Mouse (Mus musculus): Measurements from ENCODE around the gene Unkl. TPM values are rescaled to one million over a fixed set of nuclear protein-coding genes. Genes with fewer than 3 reads are reported as not detected.
"Not testable (repeated sequence)": the region's sequence is repeated elsewhere in the genome, so short reads cannot be mapped to it uniquely, and the experiment has no call there.

The Unkl gene
- total RNA-seq, 2 experiments from 2014 or later: 20.8 to 21.6 TPM

DNA sequence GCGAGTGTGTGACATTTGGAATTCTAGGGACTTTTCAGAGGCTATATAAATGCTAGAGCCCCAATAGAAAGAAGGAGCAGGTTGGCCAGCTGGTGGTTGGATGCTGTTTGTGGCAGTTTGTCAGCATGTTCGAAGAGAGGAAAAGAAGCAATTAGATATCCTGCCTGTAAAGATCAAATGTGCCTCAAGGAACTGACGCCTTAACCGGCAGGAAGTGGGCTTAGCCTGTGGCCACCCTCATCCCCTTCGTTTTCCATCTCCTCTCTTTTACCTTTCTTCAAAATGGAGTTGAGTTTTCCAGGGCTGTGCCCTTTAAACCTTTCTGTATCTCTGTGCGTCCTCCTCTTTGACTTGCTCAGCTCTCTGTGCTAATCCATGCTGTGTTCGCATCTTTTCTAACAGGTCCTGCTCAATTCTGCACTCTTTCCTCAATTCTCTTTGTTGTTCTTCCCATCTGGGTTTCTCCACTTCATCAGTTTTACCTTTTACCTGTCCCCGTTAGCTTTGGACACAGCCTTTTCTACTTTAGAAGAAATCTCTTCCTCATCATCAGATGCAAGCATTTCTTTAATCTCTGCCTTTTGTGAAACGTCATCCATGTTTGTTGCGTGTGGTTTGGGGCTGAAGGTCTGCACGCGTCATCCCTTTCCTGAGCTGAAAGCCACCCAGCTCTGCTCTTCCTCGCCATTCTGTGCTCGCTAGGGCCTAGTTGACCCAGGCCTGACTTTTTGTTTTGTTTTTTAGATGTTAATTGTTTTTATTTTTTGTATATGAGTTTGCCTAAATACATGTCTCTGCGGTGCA, 31.5 kb downstream of the Unkl start:
- DNase-seq (ENCODE audit: low spot score in 2 of 2): no peak

GRCm38 (mm10) chr17:25220746-25221145, 32.5 kb downstream of the Unkl start:
- DNase-seq (ENCODE audit: low spot score in 2 of 2): no peak

GRCm38 (mm10) chr17:25221821-25222503, 33.8 kb downstream of the Unkl start:
- peak; percentile 26 to 40 for DNase-seq (ENCODE audit: low spot score in 2 of 2)

- DNase-seq (ENCODE audit: low spot score in 2 of 2): not testable (repeated sequence)
Measured at GRCm38 (mm10) chr17:25222504-25222940, 34.3 kb downstream of the Unkl start.

GRCm38 (mm10) chr17:25222951-25223601, 34.9 kb downstream of the Unkl start:
- no peak for DNase-seq (ENCODE audit: low spot score in 2 of 2)

GRCm38 (mm10) chr17:25224586-25225222, 36.5 kb downstream of the Unkl start:
- no peak for DNase-seq (ENCODE audit: low spot score in 2 of 2)

- no peak for DNase-seq (ENCODE audit: low spot score in 2 of 2)
Measured at GRCm38 (mm10) chr17:25225659-25226058, 37.5 kb downstream of the Unkl start.

DNA sequence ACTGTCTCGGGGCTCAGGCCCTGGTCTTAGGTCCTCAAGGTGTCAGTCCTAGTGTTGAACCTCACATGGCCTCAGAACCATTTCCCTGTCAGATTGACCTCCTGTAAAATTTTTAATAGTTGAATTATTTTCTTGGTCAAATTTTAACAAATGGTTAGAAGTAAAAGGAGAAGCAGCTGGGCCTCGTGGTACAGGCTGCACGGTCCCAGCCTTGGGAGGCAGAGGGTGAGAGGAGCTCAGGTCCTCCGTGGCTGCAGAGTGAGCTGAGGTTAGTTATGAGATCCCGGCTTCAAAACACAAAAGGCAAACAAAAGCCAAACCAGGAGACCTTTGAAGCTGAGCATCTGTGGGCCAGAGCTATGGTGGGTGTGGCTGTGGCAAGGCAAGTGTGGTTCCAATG, 39.8 kb downstream of the Unkl start:
- no peak for DNase-seq (ENCODE audit: low spot score in 2 of 2)

DNA sequence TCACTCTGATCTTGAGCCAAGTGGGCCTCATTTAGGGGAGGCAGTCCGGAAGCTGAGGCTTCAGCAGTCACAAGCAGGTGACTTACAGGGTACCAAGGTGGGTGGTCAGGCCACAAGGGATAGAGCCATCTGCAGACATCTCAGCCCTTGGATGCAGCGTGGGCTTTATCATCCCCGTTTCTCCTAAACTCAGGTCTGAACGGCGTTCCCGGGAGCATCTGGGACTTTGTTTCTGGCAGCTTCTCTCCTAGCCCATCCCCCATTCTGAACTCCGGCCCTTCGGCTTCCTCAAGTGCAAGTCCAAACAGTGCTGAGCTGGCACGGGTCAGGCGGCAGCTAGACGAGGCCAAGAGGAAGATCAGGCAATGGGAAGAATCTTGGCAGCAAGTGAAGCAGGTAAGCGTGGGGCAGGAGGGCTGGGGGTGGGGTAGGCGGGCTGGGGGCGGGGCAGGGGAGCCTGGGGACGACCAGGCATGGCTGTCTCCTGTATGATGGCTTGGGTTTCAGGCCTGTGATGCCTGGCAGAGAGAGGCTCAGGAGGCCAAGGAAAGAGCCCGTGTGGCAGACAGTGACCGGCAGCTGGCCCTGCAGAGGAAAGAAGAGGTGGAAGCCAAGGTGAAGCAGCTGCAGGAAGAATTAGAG, 41.9 kb downstream of the Unkl start:
- not testable (repeated sequence) for DNase-seq (ENCODE audit: low spot score in 2 of 2)

DNA sequence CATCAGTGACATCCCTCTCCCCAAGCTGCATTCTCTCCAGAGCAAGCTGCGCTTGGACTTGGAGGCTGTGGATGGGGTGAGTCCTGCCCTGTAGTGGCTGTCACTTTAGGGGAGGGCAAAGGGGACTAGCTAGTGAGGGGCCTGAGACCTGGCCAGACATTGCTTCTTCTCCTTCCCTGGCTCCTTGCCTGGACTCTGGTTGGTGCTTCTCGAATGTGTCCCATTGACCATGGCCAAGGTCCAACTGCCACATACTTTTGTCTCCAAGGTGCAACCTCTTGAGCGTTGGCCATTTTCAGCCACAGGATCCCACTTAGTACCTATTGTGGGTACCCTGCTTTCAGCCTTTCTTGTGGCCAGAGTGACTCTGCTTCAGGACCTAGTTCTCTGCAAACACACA, 42.5 kb downstream of the Unkl start:
- DNase-seq (ENCODE audit: low spot score in 2 of 2): no peak

- not testable (repeated sequence) for DNase-seq (ENCODE audit: low spot score in 2 of 2)
Measured at GRCm38 (mm10) chr17:25231621-25232020, 43.4 kb downstream of the Unkl start.

- DNase-seq (ENCODE audit: low spot score in 2 of 2): no peak
Measured at GRCm38 (mm10) chr17:25235635-25236034, 47.4 kb downstream of the Unkl start.

- peak; percentile 69 to 75 for DNase-seq (ENCODE audit: low spot score in 2 of 2)
Measured at GRCm38 (mm10) chr17:25239695-25240636, 51.8 kb downstream of the Unkl start, which contains the start of the genes Gnptg and Tsr3. Gene Gnptg (minus strand): TSS chr17:25240124. Gene Tsr3 (plus strand): TSS chr17:25240170.

GRCm38 (mm10) chr17:25243131-25243780, 55.1 kb downstream of the Unkl start:
- DNase-seq (ENCODE audit: low spot score in 2 of 2): no peak

DNA sequence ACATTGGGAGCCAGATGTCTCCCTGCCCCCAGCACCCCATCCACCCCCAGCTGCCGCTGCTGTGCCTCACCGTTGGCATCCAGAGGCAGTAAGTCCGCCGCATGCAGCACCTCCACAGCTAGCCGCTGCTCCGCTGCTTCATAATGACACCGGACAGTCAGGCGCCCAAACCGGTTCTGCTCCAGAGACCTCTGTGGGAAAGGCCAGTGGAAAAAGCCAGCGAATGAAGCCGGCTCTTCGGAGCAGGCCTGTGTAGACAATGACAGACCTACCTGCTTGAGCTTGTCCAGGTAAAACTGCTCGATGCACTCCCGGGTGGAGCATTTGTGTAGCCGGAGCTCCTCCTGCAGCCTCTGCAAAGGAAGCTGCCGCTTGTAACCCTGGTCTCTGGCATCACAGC, 56.0 kb downstream of the Unkl start:
- DNase-seq (ENCODE audit: low spot score in 2 of 2): no peak

- DNase-seq (ENCODE audit: low spot score in 2 of 2): no peak
Measured at GRCm38 (mm10) chr17:25248033-25248750, 60.0 kb downstream of the Unkl start.

GRCm38 (mm10) chr17:25250181-25250835, 62.1 kb downstream of the Unkl start:
- no peak for DNase-seq (ENCODE audit: low spot score in 2 of 2)

DNA sequence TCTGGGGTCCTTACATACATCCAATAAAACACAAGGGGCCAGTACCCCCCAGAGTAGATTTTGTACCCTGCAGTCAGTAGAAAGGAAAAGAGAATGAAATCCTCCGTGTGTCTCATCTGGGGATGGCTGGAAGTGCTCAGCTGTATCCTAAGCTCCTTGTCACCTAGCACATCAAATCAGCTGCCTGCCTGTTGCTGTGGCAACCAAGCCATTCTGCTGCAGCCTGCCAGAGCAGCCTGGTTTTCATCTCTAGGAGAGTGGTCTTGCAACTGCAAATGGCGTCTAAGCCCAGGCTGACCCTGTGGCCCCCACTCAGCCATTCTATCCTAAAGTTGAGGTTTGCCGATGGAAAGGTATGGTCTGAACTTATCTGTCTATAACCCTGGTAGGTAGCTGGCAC, 64.4 kb downstream of the Unkl start:
- no peak for DNase-seq (ENCODE audit: low spot score in 2 of 2)
